Mouse (Mus musculus) megakaryocyte progenitor cell, adult 5-6 weeks (primary cell): ENCODE measurements around the gene Anks1b. TPM values are rescaled to one million over a fixed set of nuclear protein-coding genes. Genes with fewer than 3 reads are reported as not detected.

Experiments
- ATAC-seq: replicated peaks from 2 replicates; pipeline ENCODE4 v1.8.0; 2016; ENCODE audit warnings: mild to moderate bottlenecking, moderate TSS enrichment, inconsistent platforms; ENCODE audit not compliant: poor library complexity
- total RNA-seq, 2 experiments: library from RNA; stranded (forward) in 1 of 2; stranded (reverse) in 1 of 2; fragments of 157-497, 149-512 nt in 1 of 2; fragments of 200-1000 nt in 1 of 2; gene quantifications; 2 replicates each; pipeline versions ENCODE4 v1.2.3 to v1.2.4; 2015 to 2017

Gene Anks1b
- total RNA-seq, 2 experiments from 2014 or later = not detected

DNA sequence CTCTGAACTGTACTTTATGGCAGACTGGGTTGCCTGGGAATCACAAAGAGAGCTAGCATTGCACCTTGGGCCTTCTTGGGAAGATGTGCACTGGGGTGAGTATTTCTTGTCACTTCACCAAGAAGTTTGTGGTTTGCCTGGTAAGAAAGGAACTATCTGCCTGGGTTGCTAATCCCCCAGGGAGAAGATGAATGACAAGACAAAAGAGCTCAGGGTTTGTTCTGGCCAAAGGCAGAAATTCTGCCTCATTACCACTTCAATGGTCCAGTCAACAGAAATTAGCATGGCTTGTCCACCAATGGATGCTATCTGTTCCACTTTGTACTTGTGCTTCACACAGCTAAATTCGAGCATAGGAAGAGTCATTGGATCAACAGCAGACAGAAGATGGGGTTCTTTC is 658.5 kb downstream of the Anks1b start:
- no peak for ATAC-seq

DNA sequence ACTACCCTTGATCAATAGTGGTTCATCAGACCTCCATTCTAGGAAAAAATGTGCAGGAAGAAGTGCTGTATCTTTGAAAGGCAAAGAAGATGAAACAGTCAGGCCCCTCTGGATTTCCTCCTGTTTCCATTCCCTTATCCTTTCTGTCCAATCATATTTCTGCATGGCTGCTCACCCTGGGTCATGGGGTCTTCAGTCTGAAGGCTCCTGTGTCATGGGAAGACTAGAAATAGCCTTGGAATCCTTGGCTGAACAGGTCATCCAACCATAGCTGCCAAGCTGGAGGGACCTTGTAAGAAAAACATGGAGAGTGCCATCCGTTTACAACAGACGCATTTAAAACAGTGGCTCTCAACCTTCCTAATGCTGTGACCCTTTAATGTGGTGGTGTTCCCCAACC is 662.1 kb downstream of the Anks1b start:
- no peak for ATAC-seq

DNA sequence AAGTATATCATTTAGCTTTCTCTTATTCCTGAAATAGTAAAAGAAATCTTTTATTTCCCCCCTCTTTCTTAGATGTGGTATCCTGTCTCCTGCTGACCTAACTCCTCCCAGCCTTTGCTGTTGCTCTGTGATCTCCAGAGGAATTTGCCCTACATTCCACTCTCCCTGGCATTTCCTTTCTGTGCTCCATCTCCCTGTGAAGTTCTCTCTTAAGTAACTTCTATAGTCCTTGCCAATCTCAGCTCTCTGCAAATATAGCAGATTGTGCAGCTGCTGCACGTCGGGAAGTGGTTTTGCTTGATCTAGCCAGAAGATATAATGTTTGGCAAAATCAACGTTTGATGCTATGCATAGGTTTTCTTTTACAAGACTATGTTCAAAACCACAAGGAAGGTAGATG is 673.3 kb downstream of the Anks1b start:
- no peak for ATAC-seq

- ATAC-seq = no peak
These were observed 689.6 kb downstream of the Anks1b start for GRCm38 (mm10) chr10:90562906-90563305.

- peak; percentile 46; the same call in 1 of the 2 replicates for ATAC-seq
These were observed 703.1 kb downstream of the Anks1b start for GRCm38 (mm10) chr10:90576191-90577098.

GRCm38 (mm10) chr10:90577099-90577461 is 703.8 kb downstream of the Anks1b start:
- no peak for ATAC-seq

GRCm38 (mm10) chr10:90577777-90578176 is 704.5 kb downstream of the Anks1b start:
- no peak for ATAC-seq

DNA sequence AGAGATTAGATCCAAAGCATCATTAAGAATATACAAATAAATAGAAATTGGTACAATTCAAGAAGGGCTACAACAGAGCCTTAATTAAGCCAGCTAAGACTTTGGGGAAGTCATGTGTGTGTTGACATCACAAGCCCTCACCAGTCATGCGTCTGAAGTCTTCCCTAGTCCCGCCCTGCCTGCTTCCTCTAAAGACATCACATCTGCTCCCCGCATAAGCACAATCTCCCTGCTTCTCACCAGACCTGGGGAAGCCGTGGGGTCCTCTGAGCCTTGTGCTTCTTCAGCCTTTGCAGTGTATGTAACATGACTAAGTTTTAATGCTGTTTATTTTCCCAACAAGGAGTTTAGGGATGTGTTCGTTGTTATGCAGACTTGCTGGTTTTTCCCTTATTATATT is 706.7 kb downstream of the Anks1b start:
- ATAC-seq = no peak

DNA sequence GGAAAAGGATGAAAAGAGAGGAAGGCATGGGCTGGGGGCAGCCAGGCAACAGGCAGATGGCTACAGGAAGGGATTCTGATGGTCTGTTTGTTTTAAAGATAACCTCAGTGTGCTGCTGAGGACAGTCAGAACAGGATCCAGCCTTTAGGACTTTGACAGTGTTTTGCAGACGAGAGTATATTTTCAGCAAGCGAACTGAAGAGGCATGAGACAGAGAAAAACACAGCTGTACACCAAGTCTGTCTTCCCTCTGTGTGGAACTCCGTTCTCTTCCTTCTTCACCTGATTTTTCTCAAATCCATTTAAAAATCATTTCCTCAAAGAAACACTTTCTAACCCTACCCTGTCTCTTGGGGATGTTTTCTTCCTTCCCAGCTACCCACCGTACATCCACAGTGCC is 710.7 kb downstream of the Anks1b start:
- no peak for ATAC-seq

GRCm38 (mm10) chr10:90596142-90596541 is 722.8 kb downstream of the Anks1b start:
- ATAC-seq = no peak

GRCm38 (mm10) chr10:90596576-90596975 is 723.3 kb downstream of the Anks1b start:
- ATAC-seq = no peak

DNA sequence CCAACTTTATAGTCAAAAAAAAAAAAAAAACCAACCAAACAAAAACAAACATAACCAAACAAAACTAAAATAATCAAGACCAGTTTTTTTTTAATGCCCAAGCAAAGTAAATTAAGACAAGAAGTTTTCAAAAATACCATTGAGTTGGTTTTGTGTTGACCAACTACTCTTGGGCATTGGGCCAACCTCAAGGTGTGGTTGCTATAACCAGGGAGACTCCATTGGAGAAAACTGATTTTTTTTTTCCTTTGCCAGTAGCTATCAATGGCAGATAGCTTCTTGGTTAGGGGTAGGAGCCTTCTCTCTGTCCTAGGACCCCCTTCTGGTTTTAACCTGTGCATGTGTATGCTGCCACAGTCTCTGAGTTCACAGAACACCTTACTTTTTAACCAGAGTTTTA is 725.8 kb downstream of the Anks1b start:
- ATAC-seq = no peak

DNA sequence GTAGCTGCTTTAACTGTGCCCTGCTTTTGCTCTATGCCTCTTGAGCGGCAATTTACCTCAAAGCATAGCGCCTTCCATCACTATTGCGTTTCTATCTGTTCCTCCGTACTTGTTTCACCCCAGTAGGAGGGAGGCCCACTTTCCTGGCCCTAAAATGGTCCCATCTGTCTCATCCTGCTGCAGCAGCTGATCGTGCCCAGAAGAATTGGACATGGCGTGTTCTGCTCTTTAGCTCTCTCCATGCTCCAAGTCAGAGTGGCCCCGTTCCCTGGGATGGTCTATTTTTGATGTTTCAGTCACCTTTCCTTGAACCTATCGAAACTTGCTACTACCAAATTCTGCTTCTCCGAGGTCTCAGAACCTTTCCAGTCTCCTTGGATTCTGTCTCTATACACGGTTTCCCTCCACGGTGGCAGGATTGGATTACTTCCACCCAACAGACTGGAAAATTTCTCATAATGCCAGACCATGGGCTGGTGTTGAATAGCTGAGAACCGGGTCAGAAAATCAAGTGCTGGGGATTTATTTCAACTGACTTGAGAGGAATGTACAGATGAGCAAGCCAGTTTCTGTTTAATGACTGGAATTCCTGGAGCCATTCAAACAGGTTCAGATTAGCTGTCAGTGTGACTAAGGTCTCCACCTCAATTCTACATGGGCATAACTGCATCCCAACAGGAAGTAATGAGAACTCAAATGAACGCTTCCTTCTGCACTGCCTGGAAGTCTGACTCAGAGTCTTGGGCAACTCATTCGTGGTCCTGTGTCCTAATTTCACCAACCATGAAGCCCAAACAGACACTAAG is 726.6 kb downstream of the Anks1b start:
- no peak for ATAC-seq

GRCm38 (mm10) chr10:90607586-90607985 is 734.3 kb downstream of the Anks1b start:
- no peak for ATAC-seq

- no peak for ATAC-seq
These were observed 736.1 kb downstream of the Anks1b start for GRCm38 (mm10) chr10:90609437-90609836.

GRCm38 (mm10) chr10:90613051-90613450 is 739.7 kb downstream of the Anks1b start:
- ATAC-seq = no peak

DNA sequence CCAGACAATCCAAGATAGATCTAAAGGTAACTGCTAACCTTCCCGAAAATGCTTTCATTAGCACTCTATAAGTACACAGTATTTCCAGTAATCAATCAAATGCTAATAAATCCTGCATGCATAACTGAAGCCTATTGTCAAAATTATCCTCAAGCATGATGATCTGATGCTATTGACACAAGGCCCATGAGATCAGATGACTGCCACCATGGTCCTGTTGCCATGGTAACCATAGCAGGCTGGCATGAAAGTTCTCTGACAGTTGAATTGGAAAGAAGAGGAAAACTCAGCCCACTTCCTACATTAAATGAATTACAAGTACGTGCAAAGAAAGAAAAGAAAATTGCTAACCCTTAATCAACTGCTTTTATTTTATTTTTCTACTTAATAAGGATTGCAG is 741.9 kb downstream of the Anks1b start:
- no peak for ATAC-seq

DNA sequence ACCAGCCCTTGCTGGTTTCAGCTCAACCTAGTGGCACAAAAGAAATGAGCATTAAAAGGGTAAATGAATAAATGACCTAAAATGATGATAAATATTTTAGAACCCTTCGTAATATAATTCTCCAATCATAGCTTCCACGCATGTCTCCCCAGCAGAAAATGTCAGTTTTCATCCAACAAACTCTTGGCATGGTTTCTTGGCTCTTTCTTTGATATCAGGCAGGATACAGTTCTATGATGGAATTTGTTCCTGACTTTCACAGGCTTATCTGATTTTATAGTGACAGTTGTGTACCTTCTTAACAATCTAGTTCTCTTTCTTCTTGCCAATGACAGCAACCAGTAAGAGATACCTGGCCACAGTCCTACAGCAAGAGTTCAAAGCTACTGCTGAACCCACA is 743.3 kb downstream of the Anks1b start:
- no peak for ATAC-seq

DNA sequence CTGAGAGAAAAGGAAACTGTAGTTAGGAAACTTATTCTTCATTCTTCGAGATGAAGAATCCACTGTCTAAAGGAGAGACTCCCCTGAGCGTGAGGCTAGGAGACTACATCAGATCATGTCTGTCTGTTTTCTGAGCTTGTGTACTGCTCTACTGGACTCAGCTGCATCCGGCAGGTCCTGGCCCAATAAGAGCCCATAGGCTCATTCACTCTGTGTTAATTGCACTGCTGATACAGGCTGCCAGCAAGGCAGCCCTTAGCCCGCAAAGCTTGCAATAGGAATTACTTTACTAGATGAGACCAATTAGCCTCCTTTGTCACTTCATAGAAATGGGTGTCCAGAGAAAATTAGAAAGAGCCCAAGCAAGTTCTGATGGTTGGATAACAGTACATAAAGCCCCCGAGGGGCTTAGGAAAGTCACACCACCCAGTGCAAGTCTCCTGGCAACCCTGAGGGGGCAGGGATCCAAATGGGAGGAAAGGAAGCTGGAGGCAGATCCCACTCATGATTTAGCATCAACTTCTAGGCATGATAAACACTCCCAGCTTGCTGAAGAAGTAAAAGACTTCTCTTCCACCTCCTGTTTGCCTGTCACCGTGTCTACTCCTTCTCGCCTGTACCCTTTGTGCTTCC is 744.5 kb downstream of the Anks1b start:
- ATAC-seq = no peak

- ATAC-seq = no peak
These were observed 754.2 kb downstream of the Anks1b start for GRCm38 (mm10) chr10:90627532-90627931.

- ATAC-seq = no peak
These were observed 756.9 kb downstream of the Anks1b start for GRCm38 (mm10) chr10:90630099-90630698.
